Mouse (Mus musculus) lung, postnatal 0 days (tissue): ENCODE results near the gene Sspn.

Experiments used
- CTCF ChIP-seq: IDR thresholded peaks from 2 replicates; pipeline ENCODE4 v1.5.1; 2016; ENCODE audit warnings: antibody characterized with exemption, mild to moderate bottlenecking
- EP300 ChIP-seq: IDR thresholded peaks from 2 replicates; pipeline ENCODE4 v1.6.1; 2016; ENCODE audit warnings: antibody characterized with exemption, mild to moderate bottlenecking, control low read depth

GRCm38 (mm10) chr6:145942263-145942966 is 11.0 kb downstream of the Sspn start:
- no peak for TF ChIP-seq CTCF
- no peak for TF ChIP-seq EP300
